Mouse (Mus musculus): Measurements from ENCODE around the gene Sirt7. TPM values are rescaled to one million over a fixed set of nuclear protein-coding genes. Genes with fewer than 3 reads are reported as not detected.

Sirt7 gene
- polyA plus RNA-seq, 1 experiment, result 278 TPM

- peaks cover 86% of the 10 kb centered on the region for H3K36me3 ChIP-seq (replicated peaks; ENCODE audit: low read length)
- H3K9me3 ChIP-seq, result no peaks in the 10 kb centered on the region
- peaks cover 85% of the 10 kb centered on the region for H3K4me1 ChIP-seq
- no peaks in the 10 kb centered on the region for H3K27me3 ChIP-seq (replicated peaks)
- TF ChIP-seq FLI1 (IDR thresholded peaks at IDR 0.05; ENCODE audit: low read length), result no peak
- peak overlapping the region; percentile 53 for H3K4me3 ChIP-seq (replicated peaks)
Measured at GRCm38 (mm10) chr11:120618619-120619535, 6.2 kb downstream of the Sirt7 start.

DNA sequence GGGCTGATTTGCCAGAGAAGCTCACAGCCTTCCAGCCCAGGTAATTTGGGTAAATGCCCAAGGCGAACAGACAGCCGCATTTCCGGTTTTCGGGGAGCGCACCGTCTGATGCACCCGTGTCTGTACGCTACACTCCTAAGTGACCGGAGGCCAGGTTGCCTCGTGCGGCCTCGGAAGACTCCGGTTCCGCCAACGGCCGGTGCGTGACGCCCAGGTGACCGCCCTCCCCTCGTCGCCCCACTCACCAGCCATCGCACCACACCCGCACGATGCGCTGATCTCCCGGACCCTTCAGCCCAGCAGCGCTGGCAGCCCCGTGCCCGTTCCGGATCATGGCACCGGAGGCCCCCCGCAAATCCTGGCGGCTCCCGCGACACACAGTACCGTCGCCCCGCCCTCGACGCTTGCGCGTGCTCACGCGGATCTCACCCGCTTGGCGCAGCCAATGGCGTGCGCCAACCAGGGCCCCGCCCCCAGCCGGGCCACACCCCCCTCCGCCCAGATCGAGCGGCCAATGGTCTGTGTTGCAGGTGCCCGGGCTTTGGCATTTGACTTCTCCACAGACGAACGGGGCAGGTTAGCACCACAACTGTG lies 7.4 kb downstream of the Sirt7 start, which contains the start of gene Pcyt2:
Gene Pcyt2 (minus strand): TSS at position 418 of the 594 bp plus-strand sequence.
- peaks cover 86% of the 10 kb centered on the region for H3K36me3 ChIP-seq (replicated peaks; ENCODE audit: low read length)

DNA sequence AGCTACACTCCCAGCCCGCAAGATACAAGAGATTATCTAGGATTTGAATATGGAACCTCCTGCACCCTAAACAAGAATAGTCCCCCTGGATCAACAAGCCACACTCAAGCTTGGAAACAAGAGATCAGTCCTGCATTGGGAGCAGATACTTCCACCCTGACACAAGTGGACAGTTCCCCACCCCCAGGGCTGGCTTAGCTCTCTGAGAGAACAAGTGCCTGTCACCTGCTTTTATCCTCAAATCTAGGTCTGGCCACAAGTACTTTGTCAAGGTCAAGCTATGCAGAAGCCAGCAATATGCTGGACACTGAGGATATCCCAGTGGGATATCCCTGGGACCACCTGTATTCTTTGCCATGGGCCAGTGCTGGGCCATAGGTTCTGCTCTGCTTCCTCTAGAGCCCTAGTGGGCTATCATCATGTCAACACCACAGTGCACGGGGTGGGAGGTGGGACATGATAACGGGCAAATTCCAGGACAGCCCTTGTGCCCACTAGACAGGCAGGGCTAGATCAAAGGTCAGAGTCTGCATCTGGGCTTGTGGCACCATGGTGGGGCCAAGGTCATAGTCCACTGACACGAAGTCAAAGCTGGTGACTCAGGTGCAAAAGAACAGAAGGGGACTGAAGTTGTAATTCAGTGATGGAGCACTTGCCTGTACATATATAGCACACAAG lies 8.3 kb downstream of the Sirt7 start:
- H3K4me1 ChIP-seq, result peaks cover 85% of the 10 kb centered on the region
- H3K36me3 ChIP-seq (replicated peaks; ENCODE audit: low read length), result peaks cover 86% of the 10 kb centered on the region
- H3K4me3 ChIP-seq (replicated peaks), result peak overlapping the region; percentile 97
- H3K27me3 ChIP-seq (replicated peaks), result no peaks in the 10 kb centered on the region
- TF ChIP-seq GATA1 (IDR thresholded peaks at IDR 0.05; ENCODE audit: borderline replicate concordance, low read length), result no peak
- no peak for TF ChIP-seq FLI1 (IDR thresholded peaks at IDR 0.05; ENCODE audit: low read length)
- H3K9me3 ChIP-seq, result no peaks in the 10 kb centered on the region

More for the DNA sequence above, 7.4 kb downstream of the Sirt7 start, which contains the start of gene Pcyt2:
- peak within 1 kb of the TSS; percentile 97 for H3K4me3 ChIP-seq (replicated peaks)
- TF ChIP-seq FLI1 (IDR thresholded peaks at IDR 0.05; ENCODE audit: low read length), result no peak
- no peak for TF ChIP-seq GATA1 (IDR thresholded peaks at IDR 0.05; ENCODE audit: borderline replicate concordance, low read length)
- H3K4me1 ChIP-seq, result peaks cover 85% of the 10 kb centered on the region
- H3K27me3 ChIP-seq (replicated peaks), result no peaks in the 10 kb centered on the region
- H3K9me3 ChIP-seq, result no peaks in the 10 kb centered on the region

GRCm38 (mm10) chr11:120615606-120616203 lies 9.3 kb downstream of the Sirt7 start:
- no peaks in the 10 kb centered on the region for H3K27me3 ChIP-seq (replicated peaks)
- H3K4me3 ChIP-seq (replicated peaks), result peak overlapping the region; percentile 88
- H3K9me3 ChIP-seq, result no peaks in the 10 kb centered on the region
- H3K4me1 ChIP-seq, result peaks cover 87% of the 10 kb centered on the region
- no peak for TF ChIP-seq GATA1 (IDR thresholded peaks at IDR 0.05; ENCODE audit: borderline replicate concordance, low read length)
- no peak for TF ChIP-seq FLI1 (IDR thresholded peaks at IDR 0.05; ENCODE audit: low read length)
- H3K36me3 ChIP-seq (replicated peaks; ENCODE audit: low read length), result peaks cover 86% of the 10 kb centered on the region

DNA sequence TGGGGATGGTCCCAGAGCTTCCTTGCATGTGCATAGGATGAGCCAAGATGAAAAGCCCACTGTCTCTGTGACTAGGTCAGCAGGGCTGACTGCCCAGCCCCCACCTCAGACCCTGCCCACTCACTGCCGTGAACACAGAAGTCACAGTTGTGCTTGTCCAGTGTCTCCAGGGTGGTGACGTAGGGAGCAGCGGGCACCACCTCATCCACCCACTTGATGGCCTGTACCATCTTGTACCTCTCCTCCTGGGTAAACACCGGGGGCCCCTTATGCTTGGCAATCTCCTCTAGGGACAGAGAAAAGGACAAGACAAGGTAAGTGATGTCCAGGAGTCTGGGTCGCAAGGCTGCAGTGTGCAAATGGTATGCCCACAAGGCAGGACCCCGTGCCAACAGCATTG lies 9.9 kb downstream of the Sirt7 start:
- H3K4me1 ChIP-seq, result peaks cover 86% of the 10 kb centered on the region
- peak overlapping the region; percentile 88 for H3K4me3 ChIP-seq (replicated peaks)
- H3K9me3 ChIP-seq, result no peaks in the 10 kb centered on the region
- no peaks in the 10 kb centered on the region for H3K27me3 ChIP-seq (replicated peaks)
- H3K36me3 ChIP-seq (replicated peaks; ENCODE audit: low read length), result peaks cover 86% of the 10 kb centered on the region
- no peak for TF ChIP-seq GATA1 (IDR thresholded peaks at IDR 0.05; ENCODE audit: borderline replicate concordance, low read length)
- TF ChIP-seq FLI1 (IDR thresholded peaks at IDR 0.05; ENCODE audit: low read length), result no peak

GRCm38 (mm10) chr11:120613976-120614375 lies 11.1 kb downstream of the Sirt7 start:
- Histone ChIP-seq H3K4me3 (replicated peaks) (no peak overlapping the region), H3K36me3 (replicated peaks; ENCODE audit: low read length) (peaks cover 84% of the 10 kb centered on the region), H3K4me1 (peaks cover 85% of the 10 kb centered on the region), H3K27me3 (replicated peaks) (no peaks in the 10 kb centered on the region), H3K9me3 (no peaks in the 10 kb centered on the region)
- no peak for TF ChIP-seq GATA1 (IDR thresholded peaks at IDR 0.05; ENCODE audit: borderline replicate concordance, low read length)
- no peak for TF ChIP-seq FLI1 (IDR thresholded peaks at IDR 0.05; ENCODE audit: low read length)

DNA sequence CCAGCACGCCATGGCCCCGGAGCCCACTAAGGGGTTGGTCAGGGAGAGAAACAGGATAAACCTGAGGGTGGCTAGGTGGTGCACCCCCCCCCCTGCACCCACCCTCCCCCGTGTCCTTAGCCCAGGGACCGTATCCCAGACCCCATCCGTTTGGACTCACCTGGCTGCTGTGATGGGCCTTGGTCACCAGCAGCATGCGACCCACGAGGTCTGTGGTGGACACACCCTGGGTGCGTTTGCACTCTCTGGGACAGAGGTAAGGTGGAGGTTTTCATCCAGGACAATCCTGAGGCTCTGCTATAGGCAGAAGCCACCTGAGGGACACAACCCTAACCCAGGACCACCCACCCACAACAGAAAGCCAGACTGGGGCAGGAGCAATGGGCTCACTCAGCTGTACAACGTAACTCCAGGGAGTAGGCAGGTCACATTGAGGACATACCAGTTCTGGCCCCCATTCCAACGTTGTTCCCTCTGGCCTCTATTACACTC lies 11.5 kb downstream of the Sirt7 start:
- no peaks in the 10 kb centered on the region for H3K27me3 ChIP-seq (replicated peaks)
- TF ChIP-seq GATA1 (IDR thresholded peaks at IDR 0.05; ENCODE audit: borderline replicate concordance, low read length) (no peak), FLI1 (IDR thresholded peaks at IDR 0.05; ENCODE audit: low read length) (no peak)
- peaks cover 85% of the 10 kb centered on the region for H3K4me1 ChIP-seq
- no peaks in the 10 kb centered on the region for H3K9me3 ChIP-seq
- no peak overlapping the region for H3K4me3 ChIP-seq (replicated peaks)
- peaks cover 84% of the 10 kb centered on the region for H3K36me3 ChIP-seq (replicated peaks; ENCODE audit: low read length)

DNA sequence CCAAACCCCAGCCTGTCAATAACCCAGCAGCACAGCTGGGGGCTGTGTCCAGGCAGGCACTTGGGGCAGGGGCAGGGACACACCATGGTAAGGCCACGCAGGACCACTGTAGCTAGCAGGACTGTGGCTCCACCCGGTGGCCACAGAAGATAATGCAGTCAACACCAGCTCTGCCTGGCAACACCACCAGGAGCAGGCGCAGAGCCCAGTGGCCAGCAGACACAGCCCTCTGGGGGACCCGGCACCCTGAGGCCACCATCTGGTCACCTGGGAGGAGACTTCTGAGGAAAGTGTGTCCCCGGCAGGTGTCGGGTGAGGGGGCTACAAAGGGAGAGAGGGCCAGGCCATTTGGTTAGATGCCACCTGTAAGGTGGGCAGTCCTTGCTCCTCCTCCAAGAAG lies 12.3 kb downstream of the Sirt7 start:
- H3K36me3 ChIP-seq (replicated peaks; ENCODE audit: low read length), result peaks cover 85% of the 10 kb centered on the region
- peaks cover 85% of the 10 kb centered on the region for H3K4me1 ChIP-seq

GRCm38 (mm10) chr11:120610477-120611046 lies 14.5 kb downstream of the Sirt7 start:
- no peak overlapping the region for H3K4me3 ChIP-seq (replicated peaks)
- TF ChIP-seq FLI1 (IDR thresholded peaks at IDR 0.05; ENCODE audit: low read length), result no peak
- no peak for TF ChIP-seq GATA1 (IDR thresholded peaks at IDR 0.05; ENCODE audit: borderline replicate concordance, low read length)
- no peaks in the 10 kb centered on the region for H3K9me3 ChIP-seq
- H3K4me1 ChIP-seq, result peaks cover 86% of the 10 kb centered on the region
- no peaks in the 10 kb centered on the region for H3K27me3 ChIP-seq (replicated peaks)
- peaks cover 97% of the 10 kb centered on the region for H3K36me3 ChIP-seq (replicated peaks; ENCODE audit: low read length)

More for the DNA sequence above, 12.3 kb downstream of the Sirt7 start:
- Histone ChIP-seq H3K27me3 (replicated peaks) (no peaks in the 10 kb centered on the region), H3K9me3 (no peaks in the 10 kb centered on the region), H3K4me3 (replicated peaks) (peak overlapping the region; percentile 5)
- TF ChIP-seq FLI1 (IDR thresholded peaks at IDR 0.05; ENCODE audit: low read length) (no peak), GATA1 (IDR thresholded peaks at IDR 0.05; ENCODE audit: borderline replicate concordance, low read length) (no peak)

All from megakaryocyte, embryonic 14.5 days (primary cell).